Mouse (Mus musculus) hindbrain, embryonic 14.5 days (tissue): ENCODE data around the gene Fgfr2. TPM values are rescaled to one million over a fixed set of nuclear protein-coding genes. Genes with fewer than 3 reads are reported as not detected.
A peak's percentile ranks its signal among the peaks of the same experiment; 100 is the strongest.

Experiments
- ATAC-seq: fragments of 200-750 bp; cut with Nextera tagmentation; 2 replicates; pipeline ENCODE4 v1.8.0; 2017; ENCODE audit warnings: moderate number of reproducible peaks, mild to moderate bottlenecking, moderate TSS enrichment, moderate library complexity; ENCODE audit not compliant: low FRiP score
- DNase-seq: peaks from one replicate; pipeline ENCODE4 v3.0.0-alpha.2; 2015; ENCODE audit warnings: low spot score
- H3K27ac ChIP-seq: fragments of 300-500 bp; sonication (generic); 2 replicates; pipeline ENCODE4 v1.5.1; 2014; ENCODE audit warnings: mild to moderate bottlenecking, moderate library complexity
- H3K27me3 ChIP-seq: fragments of 300-500 bp; sonication (generic); 2 replicates; pipeline ENCODE4 v1.6.1; 2014; ENCODE audit warnings: mild to moderate bottlenecking, low read length, mixed read lengths; ENCODE audit not compliant: control insufficient read depth, insufficient read depth
- H3K36me3 ChIP-seq: fragments of 300-500 bp; sonication (generic); replicated peaks from 2 replicates; pipeline ENCODE4 v1.6.1; 2014; ENCODE audit not compliant: control insufficient read depth, insufficient read depth
- H3K4me1 ChIP-seq: fragments of 300-500 bp; sonication (generic); replicated peaks from 2 replicates; pipeline ENCODE4 v1.6.1; 2014; ENCODE audit warnings: antibody characterized with exemption, low read length, mixed read lengths; ENCODE audit not compliant: control insufficient read depth, insufficient read depth
- H3K4me2 ChIP-seq: fragments of 300-500 bp; sonication (generic); replicated peaks from 2 replicates; pipeline ENCODE4 v1.6.1; 2014; ENCODE audit warnings: mild to moderate bottlenecking, moderate library complexity
- H3K4me3 ChIP-seq: fragments of 300-500 bp; sonication (generic); replicated peaks from 2 replicates; pipeline ENCODE4 v1.5.1; 2014; ENCODE audit warnings: mild to moderate bottlenecking, low read length
- H3K9ac ChIP-seq: fragments of 300-500 bp; sonication (generic); 2 replicates; pipeline ENCODE4 v1.6.1; 2014
- H3K9me3 ChIP-seq: fragments of 300-500 bp; sonication (generic); 2 replicates; pipeline ENCODE4 v1.6.1; 2016; ENCODE audit warnings: low read length; ENCODE audit not compliant: control insufficient read depth
- WGBS: fragments of 180-500 bp; shearing (Covaris S2); extraction: QIAGEN DNeasy Blood & Tissue Kit; methylation state at CpG from one replicate; pipeline ENCODE4 v1.1.7; 2014; 5-methylcytosine and 5-hydroxymethylcytosine counted together
- polyA plus RNA-seq: library from polyadenylated mRNA; unstranded; fragments of >200 nt; fragmentation: Nextera tagmentation; extraction: Ambion mirVana; gene quantifications from 2 replicates; pipeline ENCODE4 v1.2.1, GENCODE M21; 2014

The Fgfr2 gene
- polyA plus RNA-seq, 1 experiment from 2014 or later, result 43.5 TPM

DNA sequence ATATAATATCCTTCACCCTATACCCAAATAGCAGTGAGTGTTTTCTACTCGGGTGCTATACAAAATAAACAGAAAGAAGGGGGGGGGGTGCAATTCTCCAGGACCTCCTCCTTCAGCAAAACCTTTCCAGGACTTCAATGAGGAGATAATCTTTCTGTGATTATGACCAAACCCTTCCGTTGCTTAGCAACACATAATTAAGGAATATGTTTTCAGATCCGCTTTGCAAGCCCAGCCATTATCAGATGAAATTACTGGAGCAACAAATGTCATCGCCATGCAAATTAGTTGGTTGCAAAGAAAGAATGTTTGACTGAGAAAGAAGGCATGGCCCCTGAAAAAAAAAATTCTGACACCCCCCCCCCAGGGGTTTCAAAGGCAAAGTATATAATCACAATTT lies 111.5 kb downstream of the Fgfr2 start:
- Histone ChIP-seq H3K4me1 (peaks cover 69% of the 10 kb centered on the region), H3K4me3 (no peak overlapping the region), H3K27me3 (no peaks in the 10 kb centered on the region), H3K27ac (peak overlapping the region; percentile 85; the same call in 1 of the 2 replicates), H3K36me3 (peaks cover 5% of the 10 kb centered on the region; the same call in 1 of the 2 replicates), H3K4me2 (peak overlapping the region; percentile 31), H3K9me3 (no peaks in the 10 kb centered on the region), H3K9ac (no peak overlapping the region)
- ATAC-seq (peak; percentile 12; the same call in 1 of the 2 replicates), DNase-seq (peak; percentile 60)
- WGBS, result 34% methylated on average over 4 of the region's 4 CpGs

DNA sequence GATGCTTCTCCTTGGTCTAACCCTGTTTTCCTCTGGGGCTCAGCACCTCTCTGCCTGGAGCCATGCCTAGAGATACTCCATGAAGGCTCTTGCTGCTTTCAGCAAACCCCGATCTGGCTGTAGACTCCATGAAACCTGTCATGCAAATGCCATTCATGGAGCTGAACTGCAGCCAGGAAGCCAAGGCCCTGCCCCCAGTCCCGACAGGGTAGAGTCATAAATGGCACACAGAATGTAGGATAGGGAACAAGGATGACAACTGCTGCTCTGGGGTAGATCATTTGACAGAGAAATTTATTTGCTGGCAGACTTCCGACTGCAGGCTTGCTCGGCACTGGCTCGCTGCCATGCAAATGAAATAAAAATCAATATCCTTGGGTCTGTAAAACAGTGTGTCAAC lies 112.0 kb downstream of the Fgfr2 start:
- Histone ChIP-seq H3K27ac (peak overlapping the region; percentile 85), H3K4me2 (peak overlapping the region; percentile 31), H3K36me3 (peaks cover 5% of the 10 kb centered on the region; the same call in 1 of the 2 replicates), H3K4me1 (peaks cover 69% of the 10 kb centered on the region), H3K9me3 (no peaks in the 10 kb centered on the region), H3K27me3 (no peaks in the 10 kb centered on the region), H3K4me3 (no peak overlapping the region), H3K9ac (peak overlapping the region; percentile 35; the same call in 1 of the 2 replicates)
- 17% methylated on average over 5 of the region's 5 CpGs for WGBS
- peak; percentile 61 for ATAC-seq
- DNase-seq, result peak; percentile 67

DNA sequence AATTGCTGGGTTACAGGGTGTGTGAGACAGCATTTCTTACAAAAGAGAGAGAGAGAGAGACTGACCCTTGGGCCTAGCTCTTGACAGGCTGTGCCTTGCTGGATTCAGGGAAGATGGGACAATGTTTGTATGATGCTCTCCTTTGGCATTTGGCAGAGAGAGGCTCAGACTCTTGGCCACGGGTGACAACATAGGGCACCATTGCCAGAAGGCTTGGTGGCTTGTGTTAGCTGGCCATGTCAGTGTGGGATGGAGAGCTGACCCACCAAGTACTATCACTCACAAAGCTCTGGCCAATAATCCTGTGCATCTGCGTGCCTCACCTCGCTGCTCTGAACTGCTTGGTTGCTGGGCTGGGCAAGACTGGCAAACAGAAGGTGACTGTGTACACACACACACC lies 112.7 kb downstream of the Fgfr2 start:
- ATAC-seq, result no peak
- Histone ChIP-seq H3K4me1 (peaks cover 63% of the 10 kb centered on the region), H3K9ac (no peak overlapping the region), H3K27me3 (no peaks in the 10 kb centered on the region), H3K4me2 (no peak overlapping the region), H3K4me3 (no peak overlapping the region), H3K9me3 (no peaks in the 10 kb centered on the region), H3K36me3 (peaks cover 5% of the 10 kb centered on the region; the same call in 1 of the 2 replicates), H3K27ac (peak overlapping the region; percentile 85)
- WGBS, result 87% methylated on average over 3 of the region's 3 CpGs
- no peak for DNase-seq

DNA sequence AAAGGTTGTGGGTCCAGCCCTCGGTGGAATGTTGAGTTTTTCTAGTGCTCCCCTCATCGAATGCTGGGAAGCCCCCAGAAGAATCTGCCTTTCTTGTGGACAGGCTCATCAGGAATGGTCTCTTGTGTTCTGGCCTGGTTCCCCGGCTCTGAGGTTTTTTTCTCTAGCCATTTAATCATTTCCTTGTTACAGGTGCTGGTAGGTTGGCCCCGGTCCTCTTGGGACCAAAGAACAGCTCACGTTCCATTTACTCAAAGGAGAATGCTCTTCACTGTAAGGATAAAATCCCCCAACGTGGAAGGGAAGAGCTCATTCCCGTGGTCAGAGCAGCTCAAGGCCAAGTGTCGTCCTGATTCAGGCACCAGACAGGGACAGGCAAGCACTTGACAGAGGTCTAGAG lies 113.5 kb downstream of the Fgfr2 start:
- peaks cover 55% of the 10 kb centered on the region for H3K4me1 ChIP-seq
- ATAC-seq (no peak), DNase-seq (no peak)
- no peak overlapping the region for H3K4me2 ChIP-seq
- no peak overlapping the region for H3K9ac ChIP-seq
- 82% methylated on average over 8 of the region's 8 CpGs for WGBS
- H3K36me3 ChIP-seq, result peaks cover 5% of the 10 kb centered on the region; the same call in 1 of the 2 replicates
- no peak overlapping the region for H3K4me3 ChIP-seq
- no peaks in the 10 kb centered on the region for H3K27me3 ChIP-seq
- peak overlapping the region; percentile 85; the same call in 1 of the 2 replicates for H3K27ac ChIP-seq
- H3K9me3 ChIP-seq, result no peaks in the 10 kb centered on the region

DNA sequence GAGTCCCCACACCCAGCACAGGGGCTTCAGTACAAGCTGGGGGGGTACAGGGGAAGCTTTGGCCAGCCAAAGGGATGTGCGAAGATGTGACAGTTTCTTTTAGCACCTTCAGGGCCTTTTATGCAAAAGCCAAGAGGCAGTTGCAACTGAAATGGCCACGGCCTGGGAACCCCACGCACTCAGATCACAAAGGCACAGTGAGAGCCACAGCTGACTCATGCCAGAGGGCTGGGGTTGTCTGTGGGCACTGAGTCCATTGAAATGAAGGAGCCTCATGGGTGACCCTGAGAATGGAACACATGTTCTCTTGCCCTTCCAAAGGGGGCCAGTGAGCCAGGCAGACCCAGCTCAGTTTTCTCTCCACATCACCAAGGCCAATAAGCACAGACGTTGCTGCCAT lies 114.5 kb downstream of the Fgfr2 start:
- 77% methylated on average over 4 of the region's 4 CpGs for WGBS
- DNase-seq (no peak), ATAC-seq (no peak)
- H3K9ac ChIP-seq, result no peak overlapping the region
- H3K4me2 ChIP-seq, result no peak overlapping the region
- H3K4me1 ChIP-seq, result peaks cover 46% of the 10 kb centered on the region
- H3K4me3 ChIP-seq, result no peak overlapping the region
- H3K27me3 ChIP-seq, result no peaks in the 10 kb centered on the region
- H3K36me3 ChIP-seq, result peaks cover 5% of the 10 kb centered on the region; the same call in 1 of the 2 replicates
- no peak overlapping the region for H3K27ac ChIP-seq
- no peaks in the 10 kb centered on the region for H3K9me3 ChIP-seq

DNA sequence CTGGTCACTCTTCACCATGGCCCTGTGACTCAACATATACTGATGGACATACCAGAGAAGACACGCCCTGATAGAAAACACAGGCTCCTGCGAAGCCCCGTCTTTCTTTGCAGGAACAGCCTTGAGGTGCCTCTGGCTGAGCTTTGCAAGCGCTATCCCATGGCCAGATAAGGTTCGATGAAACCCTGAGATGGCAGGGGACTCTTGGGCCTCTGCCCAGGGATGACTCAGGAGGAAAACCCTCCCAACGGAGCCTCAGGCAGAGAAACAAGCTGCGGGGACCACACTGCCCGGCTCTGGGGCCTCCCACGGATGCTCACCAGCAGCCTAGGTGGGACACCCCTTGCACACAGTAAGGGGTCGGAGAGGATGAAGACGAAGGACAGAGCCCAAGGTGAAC lies 115.8 kb downstream of the Fgfr2 start:
- 77% methylated on average over 11 of the region's 11 CpGs for WGBS
- no peak for DNase-seq
- ATAC-seq, result no peak
- Histone ChIP-seq H3K27ac (no peak overlapping the region; the same call in 1 of the 2 replicates), H3K9me3 (no peaks in the 10 kb centered on the region), H3K4me1 (peaks cover 42% of the 10 kb centered on the region), H3K9ac (no peak overlapping the region), H3K4me3 (no peak overlapping the region), H3K4me2 (no peak overlapping the region), H3K36me3 (peaks cover 5% of the 10 kb centered on the region; the same call in 1 of the 2 replicates), H3K27me3 (no peaks in the 10 kb centered on the region)

DNA sequence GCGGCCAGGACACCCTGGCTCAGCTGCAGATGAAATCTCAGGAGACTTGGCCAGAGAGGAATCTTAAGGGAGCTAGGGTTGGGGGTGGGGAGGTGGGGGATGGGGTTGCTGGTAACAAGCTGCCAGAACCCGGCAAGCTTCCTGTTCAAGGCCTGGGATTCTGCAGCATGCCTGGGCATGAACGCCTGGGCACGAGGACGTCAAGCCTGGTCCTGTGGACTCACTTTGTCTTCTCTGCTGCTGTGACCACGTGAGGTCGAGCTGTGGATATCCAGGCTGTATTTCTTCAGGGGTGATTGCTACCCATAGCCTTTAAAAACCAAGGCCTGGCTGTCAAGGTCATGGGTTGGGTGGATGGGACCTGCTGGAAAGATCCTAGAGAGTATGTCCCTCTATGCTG lies 117.4 kb downstream of the Fgfr2 start:
- H3K27ac ChIP-seq, result no peak overlapping the region
- peaks cover 5% of the 10 kb centered on the region; the same call in 1 of the 2 replicates for H3K36me3 ChIP-seq
- ATAC-seq, result no peak

DNA sequence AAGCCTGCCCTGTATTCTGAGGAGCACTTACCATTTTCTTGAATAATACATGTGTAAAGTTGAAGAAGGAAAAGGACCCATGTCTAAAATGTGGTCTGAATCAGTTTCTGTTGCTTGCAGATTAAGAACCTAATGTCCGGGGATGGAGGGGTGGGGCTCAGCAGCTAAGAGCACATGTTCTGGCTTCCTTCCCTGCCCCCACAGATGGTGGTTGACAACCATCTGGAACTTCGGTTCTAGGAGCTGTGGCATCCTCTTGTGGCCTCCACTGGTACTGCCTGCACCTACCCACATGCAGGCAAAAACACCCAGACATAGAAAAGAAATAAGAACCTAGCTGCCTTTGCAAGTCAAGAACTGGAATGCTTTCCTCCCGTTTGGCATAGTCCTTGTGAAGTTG lies 119.7 kb downstream of the Fgfr2 start:
- H3K9ac ChIP-seq, result no peak overlapping the region
- H3K36me3 ChIP-seq, result peaks cover 8% of the 10 kb centered on the region
- H3K4me2 ChIP-seq, result no peak overlapping the region
- H3K27ac ChIP-seq, result no peak overlapping the region
- 31% methylated on average over 3 of the region's 3 CpGs for WGBS
- H3K9me3 ChIP-seq, result no peaks in the 10 kb centered on the region
- ATAC-seq (no peak), DNase-seq (peak; percentile 76)
- H3K4me3 ChIP-seq, result no peak overlapping the region
- no peaks in the 10 kb centered on the region for H3K27me3 ChIP-seq
- H3K4me1 ChIP-seq, result peaks cover 13% of the 10 kb centered on the region; the same call in 1 of the 2 replicates

More for the DNA sequence above, 117.4 kb downstream of the Fgfr2 start:
- Histone ChIP-seq H3K9me3 (no peaks in the 10 kb centered on the region), H3K27me3 (no peaks in the 10 kb centered on the region), H3K4me2 (no peak overlapping the region), H3K4me3 (no peak overlapping the region), H3K9ac (no peak overlapping the region), H3K4me1 (peaks cover 27% of the 10 kb centered on the region)
- 81% methylated on average over 7 of the region's 7 CpGs for WGBS
- DNase-seq, result no peak

DNA sequence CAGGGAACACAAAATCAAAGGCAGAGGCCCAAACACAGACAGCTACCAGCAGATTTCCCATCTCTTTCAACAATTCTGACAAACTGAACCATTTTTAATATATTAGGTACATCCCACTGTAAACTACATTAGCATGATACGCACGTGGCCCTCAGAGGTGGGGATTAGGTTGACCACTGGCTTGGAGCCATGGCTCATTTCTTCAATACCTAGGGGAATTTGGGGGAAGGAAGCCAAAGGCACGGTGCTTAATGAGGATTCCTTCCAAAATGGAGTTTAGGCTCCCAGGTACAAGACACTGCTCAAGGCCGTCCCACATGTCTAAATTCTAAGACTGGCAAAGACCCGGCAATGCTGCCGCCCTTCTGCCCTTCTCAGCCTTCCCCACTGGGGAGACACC lies 120.9 kb downstream of the Fgfr2 start:
- H3K4me3 ChIP-seq, result no peak overlapping the region
- no peak overlapping the region for H3K27ac ChIP-seq
- WGBS, result 72% methylated on average over 6 of the region's 6 CpGs
- ATAC-seq (no peak), DNase-seq (no peak)
- no peak overlapping the region for H3K9ac ChIP-seq
- peaks cover 20% of the 10 kb centered on the region for H3K36me3 ChIP-seq
- no peaks in the 10 kb centered on the region for H3K9me3 ChIP-seq
- peaks cover 9% of the 10 kb centered on the region; the same call in 1 of the 2 replicates for H3K4me1 ChIP-seq
- H3K4me2 ChIP-seq, result no peak overlapping the region
- H3K27me3 ChIP-seq, result no peaks in the 10 kb centered on the region

DNA sequence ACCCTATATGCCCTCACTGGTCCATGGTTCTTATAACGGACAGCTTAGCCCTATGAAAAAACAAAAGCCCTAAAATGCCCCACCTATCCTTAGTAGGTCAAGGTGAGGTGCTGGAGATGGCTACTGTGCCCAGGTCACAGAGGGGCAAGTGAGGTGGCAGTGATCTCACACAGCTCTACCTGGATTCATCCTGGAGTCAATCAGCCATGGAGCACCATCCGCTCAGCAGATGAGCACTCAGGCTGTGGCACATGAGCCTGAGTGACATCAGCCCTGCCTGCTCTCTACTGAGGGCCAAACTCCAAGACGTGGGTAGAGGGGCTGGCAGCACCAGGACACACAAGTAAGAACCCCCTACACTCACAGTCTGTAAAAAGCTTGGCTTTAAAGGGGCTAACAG lies 121.8 kb downstream of the Fgfr2 start:
- Histone ChIP-seq H3K27me3 (no peaks in the 10 kb centered on the region), H3K4me3 (no peak overlapping the region), H3K9me3 (no peaks in the 10 kb centered on the region), H3K4me1 (peaks cover 9% of the 10 kb centered on the region; the same call in 1 of the 2 replicates), H3K27ac (no peak overlapping the region), H3K36me3 (peaks cover 28% of the 10 kb centered on the region), H3K9ac (no peak overlapping the region), H3K4me2 (no peak overlapping the region)
- DNase-seq (no peak), ATAC-seq (no peak)
- 88% methylated on average over 3 of the region's 3 CpGs for WGBS
